Mouse (Mus musculus) kidney, adult 11 months (tissue): ENCODE measurements around the gene Des.
A peak's percentile ranks its signal among the peaks of the same experiment; 100 is the strongest.

Source experiments
- DNase-seq: peaks from one replicate; pipeline ENCODE4 v3.0.0; 2022

The Des gene

GRCm38 (mm10) chr1:75385142-75385730 is 25.1 kb downstream of the Des start:
- no peak for DNase-seq

DNA sequence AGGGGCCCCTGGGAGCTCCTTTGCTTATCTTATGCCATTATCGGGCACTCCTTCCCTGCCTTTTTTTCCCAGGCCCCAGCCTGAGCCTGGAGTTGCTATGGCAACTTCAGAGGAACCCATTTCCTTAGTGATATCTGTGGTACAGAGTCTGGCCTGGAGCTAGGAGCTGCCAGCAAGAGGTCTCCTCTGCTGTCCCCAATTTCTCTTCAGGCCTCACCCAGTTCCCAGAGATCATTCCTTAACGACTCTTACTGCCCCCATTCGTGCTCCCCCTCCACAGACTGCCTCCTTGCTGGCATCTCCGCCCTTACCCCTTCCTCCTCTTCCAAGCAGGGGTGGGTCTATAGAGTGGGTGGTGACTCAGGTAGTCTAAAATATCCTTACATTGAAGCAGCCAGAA is 26.0 kb downstream of the Des start:
- DNase-seq, result no peak

- no peak for DNase-seq
These were observed 27.4 kb downstream of the Des start for GRCm38 (mm10) chr1:75387469-75387928.

DNA sequence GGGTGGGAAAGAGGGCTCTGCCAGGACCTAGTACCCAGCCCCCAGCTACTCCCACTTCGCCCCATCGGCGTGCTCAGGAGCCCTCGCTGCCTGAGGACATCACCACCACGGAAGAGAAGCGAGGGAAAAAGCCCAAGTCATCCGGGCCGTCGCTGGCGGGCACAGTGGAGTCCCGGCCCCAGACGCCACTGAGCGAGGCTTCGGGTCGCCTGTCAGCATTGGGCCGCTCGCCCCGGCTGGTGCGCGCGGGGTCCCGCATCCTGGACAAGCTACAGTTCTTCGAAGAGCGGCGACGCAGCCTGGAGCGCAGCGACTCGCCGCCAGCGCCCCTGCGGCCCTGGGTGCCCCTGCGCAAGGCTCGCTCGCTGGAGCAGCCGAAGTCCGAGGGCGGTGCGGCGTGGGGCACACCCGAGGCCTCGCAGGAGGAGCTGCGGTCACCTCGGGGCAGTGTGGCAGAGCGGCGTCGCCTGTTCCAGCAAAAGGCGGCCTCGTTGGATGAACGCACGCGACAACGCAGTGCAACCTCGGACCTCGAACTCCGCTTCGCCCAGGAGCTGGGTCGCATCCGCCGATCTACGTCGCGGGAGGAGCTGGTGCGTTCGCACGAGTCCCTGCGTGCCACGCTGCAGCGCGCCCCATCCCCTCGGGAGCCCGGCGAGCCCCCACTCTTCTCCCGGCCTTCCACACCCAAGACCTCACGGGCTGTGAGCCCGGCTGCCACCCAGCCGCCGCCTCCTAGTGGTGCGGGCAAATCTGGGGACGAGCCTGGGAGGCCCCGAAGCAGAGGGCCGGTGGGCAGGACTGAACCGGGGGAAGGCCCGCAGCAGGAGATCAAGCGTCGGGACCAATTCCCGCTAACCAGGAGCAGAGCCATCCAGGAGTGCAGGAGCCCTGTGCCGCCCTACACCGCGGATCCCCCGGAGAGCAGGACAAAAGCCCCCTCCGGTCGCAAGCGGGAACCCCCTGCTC is 28.1 kb downstream of the Des start:
- no peak for DNase-seq

DNA sequence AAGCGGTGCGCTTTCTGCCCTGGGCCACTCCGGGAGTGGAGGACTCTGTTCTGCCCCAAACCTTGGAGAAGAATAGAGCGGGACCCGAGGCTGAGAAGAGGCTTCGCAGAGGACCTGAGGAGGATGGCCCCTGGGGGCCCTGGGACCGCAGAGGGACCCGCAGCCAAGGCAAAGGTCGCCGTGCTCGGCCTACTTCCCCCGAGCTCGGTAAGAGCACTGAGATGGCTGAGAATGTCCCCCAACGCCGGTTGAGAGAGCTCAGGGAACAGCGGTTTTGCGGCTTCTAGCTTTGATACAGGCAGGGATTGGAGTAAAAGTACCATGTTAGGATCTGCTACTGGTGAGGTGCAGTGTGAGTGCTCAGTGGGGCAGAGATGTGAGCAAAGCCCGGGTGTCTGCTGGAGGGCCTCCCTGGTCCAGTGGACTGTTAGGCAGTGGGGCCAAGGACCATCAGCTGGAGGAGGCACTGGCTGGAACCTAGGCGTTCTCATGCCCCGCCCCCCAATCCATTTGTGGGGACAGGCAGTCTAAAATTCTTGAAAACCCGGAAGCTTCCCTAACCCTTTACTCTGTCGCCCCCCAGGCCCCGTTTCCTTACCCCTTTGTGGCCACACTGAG is 28.9 kb downstream of the Des start:
- no peak for DNase-seq

- no peak for DNase-seq
These were observed 33.0 kb downstream of the Des start for GRCm38 (mm10) chr1:75393139-75393538.

DNA sequence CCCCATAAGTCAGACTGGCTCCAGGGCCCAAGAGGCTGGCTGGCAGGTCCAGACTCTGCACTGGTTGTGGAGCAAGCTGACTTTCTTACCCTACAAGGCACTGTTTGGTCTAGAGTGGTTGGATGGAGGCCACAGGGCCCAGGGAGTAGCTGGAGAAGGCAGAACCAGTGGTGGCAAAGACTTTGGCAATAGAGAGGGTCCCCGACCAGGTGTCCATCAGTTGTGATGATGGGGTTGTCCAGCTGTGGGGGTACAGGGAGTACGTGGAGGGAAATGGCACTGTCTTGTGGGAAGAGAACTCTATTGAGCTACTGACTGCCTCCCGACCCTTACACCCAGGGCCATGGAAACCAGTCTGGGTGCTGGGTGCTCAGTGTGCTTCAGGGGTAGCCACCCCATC is 33.7 kb downstream of the Des start:
- DNase-seq, result no peak

- DNase-seq, result peak; percentile 82
These were observed 38.8 kb downstream of the Des start for GRCm38 (mm10) chr1:75398761-75399402.

- peak; percentile 23 for DNase-seq
These were observed 39.8 kb downstream of the Des start for GRCm38 (mm10) chr1:75399755-75400492.

DNA sequence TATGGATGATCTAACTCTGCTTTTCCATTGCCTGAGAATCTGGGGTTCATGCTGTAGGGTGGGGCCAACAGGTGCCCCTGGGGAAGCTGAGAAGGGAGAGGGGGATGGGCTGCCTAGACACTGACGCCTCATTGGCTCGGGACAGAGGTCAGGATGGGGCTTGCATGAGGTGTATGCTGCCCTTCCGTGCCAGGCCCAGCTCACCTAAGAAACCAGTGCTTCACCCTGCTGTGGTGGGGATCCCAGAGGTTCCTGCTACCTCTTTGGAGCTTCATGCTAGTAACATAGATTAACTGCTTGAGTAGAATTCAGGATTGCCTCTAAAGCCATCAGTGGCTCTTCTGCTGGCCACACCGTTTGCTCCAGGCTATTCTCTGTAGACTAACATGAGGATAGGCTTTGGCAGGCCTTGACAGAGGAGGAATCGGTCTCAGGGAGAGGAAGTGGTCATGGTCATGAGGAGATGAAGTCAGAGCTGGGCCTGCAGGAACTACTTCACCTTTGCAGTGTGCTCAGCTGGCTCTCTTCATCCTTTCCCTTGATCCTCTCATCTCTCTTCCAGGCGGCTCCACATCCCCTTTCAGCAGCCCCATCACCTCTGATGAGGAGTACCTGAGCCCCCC is 40.5 kb downstream of the Des start:
- DNase-seq, result no peak

GRCm38 (mm10) chr1:75405547-75405946 is 45.4 kb downstream of the Des start:
- no peak for DNase-seq

- no peak for DNase-seq
These were observed 46.0 kb downstream of the Des start for GRCm38 (mm10) chr1:75406173-75406572.

DNA sequence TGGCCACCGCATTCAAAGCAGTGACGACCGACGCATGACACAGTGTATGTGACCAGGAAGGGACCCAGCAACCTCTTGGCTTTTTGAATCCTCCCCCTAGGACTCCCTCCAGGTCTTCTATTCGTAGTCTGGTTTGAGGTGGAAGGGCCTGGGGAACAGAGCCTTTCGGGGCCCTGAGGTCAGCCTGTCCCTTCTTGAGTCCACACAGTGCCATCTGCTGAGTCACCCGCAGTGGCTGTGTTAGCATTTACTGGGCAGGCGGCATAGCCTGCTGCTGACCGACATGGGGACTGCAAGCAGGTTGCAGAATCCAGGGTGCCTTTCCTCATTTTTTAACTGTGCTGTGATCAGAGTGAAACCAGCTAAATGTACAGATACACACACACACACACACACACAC is 46.9 kb downstream of the Des start:
- no peak for DNase-seq

- DNase-seq, result no peak
These were observed 48.1 kb downstream of the Des start for GRCm38 (mm10) chr1:75408210-75408609.

DNA sequence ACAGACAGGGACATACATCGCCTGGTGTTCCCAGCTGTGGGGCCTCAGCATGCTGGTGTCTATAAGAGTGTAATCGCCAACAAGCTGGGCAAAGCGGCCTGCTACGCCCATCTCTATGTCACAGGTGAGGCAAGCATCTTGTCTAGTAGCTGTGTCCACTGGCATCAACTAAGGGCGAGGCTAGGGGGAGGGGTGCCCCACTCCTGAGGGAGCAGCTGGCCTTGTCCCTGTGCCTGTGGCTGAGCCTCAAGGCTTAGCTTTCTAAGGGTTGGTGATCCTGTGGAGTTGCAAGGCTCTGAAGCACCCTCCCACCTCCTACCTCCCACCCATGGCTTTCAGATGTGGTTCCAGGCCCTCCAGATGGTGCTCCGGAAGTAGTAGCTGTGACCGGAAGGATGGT is 49.8 kb downstream of the Des start:
- DNase-seq, result no peak

- no peak for DNase-seq
These were observed 52.1 kb downstream of the Des start for GRCm38 (mm10) chr1:75412196-75412595.

GRCm38 (mm10) chr1:75413749-75414148 is 53.6 kb downstream of the Des start:
- DNase-seq, result no peak
